Mouse (Mus musculus) embryonic facial prominence, embryonic 15.5 days (tissue): ENCODE results near the gene Yif1b. TPM values are rescaled to one million over a fixed set of nuclear protein-coding genes. Genes with fewer than 3 reads are reported as not detected.

ENCODE experiments used
- ATAC-seq: fragments of 200-750 bp; cut with Nextera tagmentation; 2 replicates; pipeline ENCODE4 v1.8.0; 2017; ENCODE audit warnings: low read depth, moderate TSS enrichment; ENCODE audit not compliant: insufficient number of reproducible peaks, low FRiP score, low TSS enrichment
- H3K27ac ChIP-seq: fragments of 300-500 bp; sonication (generic); replicated peaks from 2 replicates; pipeline ENCODE4 v1.5.1; 2015; ENCODE audit warnings: mild to moderate bottlenecking, inconsistent platforms
- H3K27me3 ChIP-seq: fragments of 300-500 bp; sonication (generic); 2 replicates; pipeline ENCODE4 v1.6.1; 2015; ENCODE audit warnings: inconsistent platforms
- H3K36me3 ChIP-seq: fragments of 300-500 bp; sonication (generic); 2 replicates; pipeline ENCODE4 v1.6.1; 2015; ENCODE audit warnings: mild to moderate bottlenecking, inconsistent platforms
- H3K4me1 ChIP-seq: fragments of 300-500 bp; sonication (generic); 2 replicates; pipeline ENCODE4 v1.6.1; 2015; ENCODE audit warnings: inconsistent platforms
- H3K4me2 ChIP-seq: fragments of 300-500 bp; sonication (generic); replicated peaks from 2 replicates; pipeline ENCODE4 v1.6.1; 2015; ENCODE audit warnings: mild to moderate bottlenecking, inconsistent platforms
- H3K4me3 ChIP-seq: fragments of 300-500 bp; sonication (generic); replicated peaks from 2 replicates; pipeline ENCODE4 v1.5.1; 2015; ENCODE audit warnings: mild to moderate bottlenecking, inconsistent platforms
- H3K9ac ChIP-seq: fragments of 300-500 bp; sonication (generic); 2 replicates; pipeline ENCODE4 v1.6.1; 2015; ENCODE audit warnings: inconsistent platforms
- H3K9me3 ChIP-seq: fragments of 300-500 bp; sonication (generic); replicated peaks from 2 replicates; pipeline ENCODE4 v1.6.1; 2016; ENCODE audit warnings: inconsistent platforms
- WGBS: fragments of 180-500 bp; shearing (Covaris S2); methylation state at CpG from one replicate; pipeline ENCODE4 v1.1.7; 2015; 5-methylcytosine and 5-hydroxymethylcytosine counted together
- polyA plus RNA-seq: library from polyadenylated mRNA; unstranded; fragments of >200 nt; fragmentation: Nextera tagmentation; extraction: Ambion mirVana; gene quantifications from 2 replicates; pipeline ENCODE4 v1.2.1, GENCODE M21; 2015

Yif1b gene
- polyA plus RNA-seq, 1 experiment from 2014 or later = 121 TPM

- ATAC-seq = no peak
- H3K9me3 ChIP-seq = no peaks in the 10 kb centered on the region
- H3K4me3 ChIP-seq = no peak overlapping the region
- H3K9ac ChIP-seq = no peak overlapping the region
- 76% methylated on average over 3 of the region's 3 CpGs for WGBS
- no peak overlapping the region for H3K4me2 ChIP-seq
- no peaks in the 10 kb centered on the region for H3K36me3 ChIP-seq
- H3K27me3 ChIP-seq = no peaks in the 10 kb centered on the region
- H3K27ac ChIP-seq = no peak overlapping the region
- H3K4me1 ChIP-seq = peaks cover 16% of the 10 kb centered on the region
These were observed 25.7 kb downstream of the Yif1b start for GRCm38 (mm10) chr7:29263831-29264230.

GRCm38 (mm10) chr7:29265636-29266035 is 27.5 kb downstream of the Yif1b start:
- no peaks in the 10 kb centered on the region for H3K36me3 ChIP-seq
- no peak overlapping the region for H3K4me3 ChIP-seq
- 68% methylated on average over 7 of the region's 7 CpGs for WGBS

GRCm38 (mm10) chr7:29266931-29267330 is 28.8 kb downstream of the Yif1b start:
- Histone ChIP-seq H3K4me2 (no peak overlapping the region), H3K4me3 (no peak overlapping the region), H3K9me3 (no peaks in the 10 kb centered on the region), H3K9ac (no peak overlapping the region), H3K27ac (no peak overlapping the region), H3K4me1 (peaks cover 24% of the 10 kb centered on the region), H3K27me3 (no peaks in the 10 kb centered on the region), H3K36me3 (no peaks in the 10 kb centered on the region)
- ATAC-seq = no peak
- WGBS = 38% methylated on average over 4 of the region's 4 CpGs

More at GRCm38 (mm10) chr7:29265636-29266035, 27.5 kb downstream of the Yif1b start:
- Histone ChIP-seq H3K9me3 (no peaks in the 10 kb centered on the region), H3K27ac (no peak overlapping the region), H3K9ac (no peak overlapping the region), H3K4me2 (no peak overlapping the region), H3K27me3 (no peaks in the 10 kb centered on the region), H3K4me1 (peaks cover 14% of the 10 kb centered on the region; the same call in 1 of the 2 replicates)
- no peak for ATAC-seq

GRCm38 (mm10) chr7:29270445-29270844 is 32.3 kb downstream of the Yif1b start:
- ATAC-seq = no peak
- H3K36me3 ChIP-seq = no peaks in the 10 kb centered on the region

GRCm38 (mm10) chr7:29271687-29272465 is 33.7 kb downstream of the Yif1b start:
- WGBS = 60% methylated on average over 8 of the region's 8 CpGs
- peak overlapping the region; percentile 39; the same call in 1 of the 2 replicates for H3K27ac ChIP-seq
- peaks cover 28% of the 10 kb centered on the region for H3K4me1 ChIP-seq
- H3K27me3 ChIP-seq = no peaks in the 10 kb centered on the region
- H3K36me3 ChIP-seq = no peaks in the 10 kb centered on the region
- H3K9me3 ChIP-seq = no peaks in the 10 kb centered on the region
- no peak overlapping the region for H3K9ac ChIP-seq
- ATAC-seq = no peak
- no peak overlapping the region for H3K4me2 ChIP-seq
- H3K4me3 ChIP-seq = no peak overlapping the region

More at GRCm38 (mm10) chr7:29270445-29270844, 32.3 kb downstream of the Yif1b start:
- H3K27ac ChIP-seq = 0 out of 2 replicates have a peak overlapping the region, but pooled peaks have one; percentile 17
- no peak overlapping the region for H3K4me2 ChIP-seq
- H3K4me1 ChIP-seq = peaks cover 28% of the 10 kb centered on the region
- no peaks in the 10 kb centered on the region for H3K9me3 ChIP-seq
- H3K27me3 ChIP-seq = no peaks in the 10 kb centered on the region
- H3K4me3 ChIP-seq = no peak overlapping the region
- 77% methylated on average over 4 of the region's 4 CpGs for WGBS
- no peak overlapping the region for H3K9ac ChIP-seq

- no peak overlapping the region for H3K4me2 ChIP-seq
- WGBS = 45% methylated on average over 5 of the region's 5 CpGs
- H3K4me1 ChIP-seq = peaks cover 34% of the 10 kb centered on the region
- ATAC-seq = no peak
- no peak overlapping the region for H3K4me3 ChIP-seq
- H3K36me3 ChIP-seq = no peaks in the 10 kb centered on the region
- H3K27me3 ChIP-seq = peaks cover 16% of the 10 kb centered on the region
- no peaks in the 10 kb centered on the region for H3K9me3 ChIP-seq
- H3K27ac ChIP-seq = no peak overlapping the region; the same call in 1 of the 2 replicates
- H3K9ac ChIP-seq = no peak overlapping the region
These were observed 38.6 kb downstream of the Yif1b start for GRCm38 (mm10) chr7:29276715-29277114.

- Histone ChIP-seq H3K9me3 (no peaks in the 10 kb centered on the region), H3K27ac (no peak overlapping the region), H3K36me3 (no peaks in the 10 kb centered on the region), H3K9ac (no peak overlapping the region), H3K4me2 (no peak overlapping the region), H3K27me3 (peaks cover 24% of the 10 kb centered on the region), H3K4me3 (no peak overlapping the region), H3K4me1 (peaks cover 39% of the 10 kb centered on the region)
- no peak for ATAC-seq
- 62% methylated on average over 4 of the region's 4 CpGs for WGBS
These were observed 39.4 kb downstream of the Yif1b start for GRCm38 (mm10) chr7:29277510-29277909.

GRCm38 (mm10) chr7:29279261-29279660 is 41.1 kb downstream of the Yif1b start:
- Histone ChIP-seq H3K27ac (no peak overlapping the region), H3K9me3 (no peaks in the 10 kb centered on the region)
- ATAC-seq = no peak

GRCm38 (mm10) chr7:29279924-29280323 is 41.8 kb downstream of the Yif1b start:
- Histone ChIP-seq H3K9me3 (no peaks in the 10 kb centered on the region), H3K4me1 (peaks cover 30% of the 10 kb centered on the region), H3K27ac (no peak overlapping the region), H3K4me2 (peak overlapping the region; percentile 99), H3K4me3 (peak overlapping the region; percentile 61), H3K9ac (no peak overlapping the region), H3K36me3 (no peaks in the 10 kb centered on the region), H3K27me3 (peaks cover 27% of the 10 kb centered on the region)
- ATAC-seq = no peak
- WGBS = 67% methylated on average over 8 of the region's 8 CpGs

More at GRCm38 (mm10) chr7:29279261-29279660, 41.1 kb downstream of the Yif1b start:
- no peak overlapping the region for H3K9ac ChIP-seq
- no peaks in the 10 kb centered on the region for H3K36me3 ChIP-seq
- peaks cover 27% of the 10 kb centered on the region for H3K27me3 ChIP-seq
- no peak overlapping the region for H3K4me3 ChIP-seq
- H3K4me2 ChIP-seq = no peak overlapping the region
- peaks cover 30% of the 10 kb centered on the region for H3K4me1 ChIP-seq

GRCm38 (mm10) chr7:29280801-29281200 is 42.7 kb downstream of the Yif1b start:
- Histone ChIP-seq H3K4me3 (peak overlapping the region; percentile 61), H3K4me1 (peaks cover 30% of the 10 kb centered on the region), H3K4me2 (peak overlapping the region; percentile 99), H3K27ac (no peak overlapping the region), H3K27me3 (peaks cover 27% of the 10 kb centered on the region), H3K9me3 (no peaks in the 10 kb centered on the region), H3K36me3 (no peaks in the 10 kb centered on the region), H3K9ac (no peak overlapping the region)
- ATAC-seq = no peak
- WGBS = 9% methylated on average over 13 of the region's 13 CpGs

GRCm38 (mm10) chr7:29281201-29282073 is 43.3 kb downstream of the Yif1b start, which contains the start of gene Spint2:
TSS of gene Spint2 (minus strand) at chr7:29281912.
- Histone ChIP-seq H3K9ac (peak within 1 kb of the TSS; percentile 55), H3K4me3 (peak within 1 kb of the TSS; percentile 61), H3K9me3 (no peaks in the 10 kb centered on the region), H3K27ac (peak within 1 kb of the TSS; percentile 89), H3K4me2 (peak within 1 kb of the TSS; percentile 99), H3K36me3 (no peaks in the 10 kb centered on the region), H3K4me1 (peaks cover 27% of the 10 kb centered on the region), H3K27me3 (peaks cover 27% of the 10 kb centered on the region)
- peak; percentile 82 for ATAC-seq
- 1% methylated on average over 80 of the region's 80 CpGs for WGBS
